Mouse (Mus musculus) R1 (cell line): ENCODE measurements around the gene Slc22a3.

ENCODE experiments used
- DNase-seq: peaks from one replicate; pipeline ENCODE4 v3.0.0-alpha.2; 2018; ENCODE audit warnings: low read depth, low spot score

The Slc22a3 gene

DNA sequence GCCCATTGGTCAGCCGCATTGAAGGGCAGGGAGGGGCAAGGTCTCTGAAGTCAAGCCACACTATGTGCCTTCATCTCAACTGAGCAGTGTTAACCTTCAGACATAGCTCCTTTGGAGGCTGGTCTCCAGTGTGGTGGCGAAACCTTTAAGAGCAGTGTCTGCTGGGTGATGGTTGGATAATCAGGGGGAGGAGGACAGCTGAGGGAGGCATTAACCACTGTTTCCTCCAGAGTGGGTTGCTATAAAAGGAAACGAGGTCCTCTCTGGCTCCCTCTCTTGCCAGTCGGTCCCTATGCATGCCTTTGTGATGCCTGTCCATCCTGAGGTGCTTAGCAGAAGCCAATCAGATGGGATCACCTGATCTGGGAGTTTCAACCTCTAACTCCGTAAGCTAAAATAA lies 38.8 kb downstream of the Slc22a3 start:
- DNase-seq = no peak

DNA sequence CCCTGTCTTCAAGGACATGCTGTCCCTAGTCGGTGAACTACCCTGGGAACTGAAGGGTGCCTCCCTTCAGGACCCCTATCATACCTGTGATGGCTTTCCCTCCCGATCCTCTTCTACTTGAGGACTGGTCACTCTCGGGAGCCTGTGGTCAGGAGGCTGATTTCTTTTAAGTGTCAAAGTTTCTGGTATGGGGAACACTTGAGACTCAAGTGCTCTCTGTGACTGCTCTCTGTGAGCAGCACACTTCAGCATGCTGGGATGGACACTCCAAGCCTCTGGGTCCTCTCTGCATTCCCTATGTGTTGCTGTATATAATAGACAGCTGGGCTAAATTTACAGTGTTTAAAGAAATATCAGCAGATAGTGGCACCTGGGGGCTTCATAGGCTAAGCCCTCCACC lies 39.9 kb downstream of the Slc22a3 start:
- no peak for DNase-seq

DNA sequence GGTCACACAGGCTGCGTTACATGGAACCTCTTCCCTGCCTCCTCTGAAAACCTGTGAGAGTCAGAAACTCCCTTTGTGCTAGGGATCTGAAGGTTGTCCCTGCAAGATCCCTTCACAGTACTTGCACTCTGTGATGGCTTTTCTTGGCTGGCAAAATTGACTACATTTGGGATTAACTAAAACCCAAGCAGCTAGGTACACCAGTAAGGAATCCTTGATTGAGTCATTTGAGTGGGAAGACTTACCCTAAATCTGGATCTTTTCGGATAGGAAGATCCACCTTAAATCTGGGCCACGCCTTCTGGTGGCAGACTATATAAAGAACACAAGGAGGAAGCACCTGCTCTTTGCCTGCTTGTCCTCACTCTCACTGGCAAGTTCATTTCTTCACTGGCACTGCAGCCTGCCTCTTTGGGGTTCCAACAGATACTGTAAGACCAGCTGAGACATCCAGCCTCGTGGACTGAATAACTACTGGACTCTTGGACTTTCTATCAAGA lies 41.0 kb downstream of the Slc22a3 start:
- no peak for DNase-seq

DNA sequence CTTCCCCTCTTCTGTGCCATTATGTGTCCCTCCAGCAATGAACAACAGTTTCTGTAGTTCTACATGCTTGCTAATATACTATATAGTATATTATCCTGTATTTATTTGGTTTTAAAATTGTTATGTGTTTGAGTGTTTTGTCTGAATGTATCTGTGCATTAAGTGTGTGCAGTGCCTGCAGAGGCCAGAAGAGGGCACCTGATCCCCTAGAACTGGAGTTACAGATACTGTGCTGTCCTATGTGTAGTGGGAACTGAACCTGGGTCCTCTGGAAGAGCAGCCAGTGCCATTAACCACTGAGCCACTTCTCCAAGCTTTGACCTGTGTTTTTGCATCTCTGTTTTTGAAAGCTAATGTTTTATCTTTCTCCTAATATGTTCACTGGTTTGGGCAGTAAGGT lies 46.3 kb downstream of the Slc22a3 start:
- DNase-seq = peak; percentile 33

DNA sequence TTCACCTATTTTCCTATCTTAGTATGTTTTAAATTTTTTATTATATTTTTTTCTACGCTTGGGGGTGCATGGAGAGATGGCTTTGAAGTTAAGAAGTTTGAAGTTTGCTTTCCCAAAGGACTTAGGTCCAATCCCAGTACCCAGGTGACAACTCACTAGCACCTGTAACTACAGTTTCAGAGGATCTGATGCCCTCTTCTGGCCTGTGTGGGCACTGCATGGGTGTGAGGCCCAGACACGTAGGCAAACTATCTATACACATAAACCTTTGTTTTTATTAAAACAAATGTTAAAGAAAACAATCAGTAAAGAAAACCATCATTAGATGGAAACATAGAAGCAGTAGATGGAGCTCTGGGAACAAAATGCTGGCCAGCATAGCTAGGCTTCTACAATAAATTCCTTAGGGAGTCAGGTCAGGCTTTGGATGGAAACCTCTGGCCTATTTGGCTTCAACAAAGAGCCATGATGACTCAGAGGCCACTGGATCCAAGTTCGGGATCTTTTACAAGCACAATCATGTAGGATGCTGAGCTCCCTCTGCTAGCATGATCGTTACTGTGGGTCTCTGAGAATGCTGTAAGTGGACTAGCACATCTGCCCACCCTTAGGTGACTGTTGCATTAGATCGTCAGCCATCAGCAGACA lies 52.2 kb downstream of the Slc22a3 start:
- DNase-seq = peak; percentile 39

DNA sequence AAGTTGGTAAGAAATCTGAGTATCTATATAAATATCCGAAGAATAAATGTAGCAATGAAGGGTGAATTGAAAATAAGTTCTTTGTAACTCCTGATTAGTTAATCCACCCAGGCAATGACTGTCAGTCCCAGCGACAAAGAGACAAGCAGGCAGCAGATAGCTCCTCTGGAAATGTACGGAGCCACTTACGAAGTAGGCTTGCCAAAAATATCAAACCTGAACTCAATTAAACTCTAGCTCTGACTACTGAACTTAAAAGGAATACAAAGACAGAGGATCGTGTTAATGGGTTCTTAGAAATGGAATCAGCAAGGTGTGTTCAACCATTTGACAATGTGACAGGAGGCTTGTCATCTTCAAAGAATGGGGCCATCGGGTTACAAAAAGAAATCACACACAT lies 53.8 kb downstream of the Slc22a3 start:
- no peak for DNase-seq

DNA sequence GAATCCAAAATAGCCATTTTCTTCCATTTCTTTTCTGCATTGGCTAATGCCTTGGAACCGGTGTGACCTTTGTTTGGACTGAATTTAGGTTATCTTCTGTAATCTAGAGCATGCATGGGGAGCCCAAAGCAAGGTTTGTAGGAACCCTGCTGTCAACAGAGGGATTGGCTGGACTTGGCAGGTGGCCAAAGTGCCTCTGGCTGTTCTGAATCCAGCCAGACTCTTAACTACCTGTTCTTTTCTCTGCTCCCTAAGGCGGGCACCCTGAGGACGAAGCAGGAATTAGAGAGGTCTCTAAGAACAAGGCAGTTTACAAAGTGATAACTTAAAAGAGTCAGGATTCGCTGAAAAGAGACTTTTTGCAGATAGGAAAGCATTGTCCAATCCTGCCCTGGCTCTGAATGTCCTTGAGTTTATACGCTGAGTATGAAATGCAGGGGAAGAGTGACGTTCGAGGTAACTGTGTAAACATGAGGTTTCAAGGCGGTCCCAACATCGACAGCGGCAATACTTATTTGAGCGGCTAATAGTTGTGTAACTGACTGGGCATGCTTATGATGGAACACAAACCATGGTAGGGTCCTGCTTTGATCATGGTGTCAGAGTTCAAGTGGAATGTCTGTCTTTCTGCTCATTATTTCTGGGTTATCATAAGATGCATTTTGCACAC lies 54.5 kb downstream of the Slc22a3 start:
- DNase-seq = peak; percentile 11

DNA sequence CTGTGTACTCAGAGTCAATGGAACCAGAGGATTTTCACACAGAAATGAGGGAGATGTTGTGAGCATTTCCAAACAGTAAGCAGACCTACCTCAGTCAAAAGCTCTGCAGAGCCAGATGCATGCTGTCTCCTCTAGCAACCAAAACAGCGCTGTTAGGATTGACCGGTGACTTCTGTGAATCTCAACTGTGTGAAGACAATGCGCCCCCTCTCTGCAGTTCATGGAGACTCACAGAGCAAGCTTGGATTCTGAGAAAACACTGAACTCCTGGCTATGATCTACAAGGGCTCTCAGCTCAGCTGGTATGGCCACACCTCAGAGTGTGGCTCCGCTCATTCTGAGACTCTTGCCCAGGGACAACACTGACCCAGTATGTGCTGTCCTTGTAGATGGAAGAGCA lies 56.3 kb downstream of the Slc22a3 start:
- DNase-seq = peak; percentile 40

DNA sequence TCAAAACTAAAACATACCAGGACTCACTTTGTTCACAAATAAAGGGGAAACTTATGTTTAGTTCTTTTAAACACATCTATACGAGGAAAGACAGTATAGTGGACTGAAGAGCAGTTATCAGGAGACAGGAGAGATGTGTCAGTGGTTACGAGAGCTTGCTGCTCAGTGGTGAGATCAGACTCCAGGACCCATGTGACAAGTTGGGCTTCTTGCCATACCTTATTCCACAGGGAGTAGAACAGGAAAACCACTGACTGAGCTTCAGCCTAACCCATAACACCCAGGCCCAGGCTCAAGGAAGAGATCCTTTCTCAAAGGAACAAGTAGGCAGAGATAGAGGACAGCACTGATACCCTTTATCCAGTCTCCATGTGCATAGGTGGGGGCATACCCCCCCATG lies 62.9 kb downstream of the Slc22a3 start:
- DNase-seq = no peak

DNA sequence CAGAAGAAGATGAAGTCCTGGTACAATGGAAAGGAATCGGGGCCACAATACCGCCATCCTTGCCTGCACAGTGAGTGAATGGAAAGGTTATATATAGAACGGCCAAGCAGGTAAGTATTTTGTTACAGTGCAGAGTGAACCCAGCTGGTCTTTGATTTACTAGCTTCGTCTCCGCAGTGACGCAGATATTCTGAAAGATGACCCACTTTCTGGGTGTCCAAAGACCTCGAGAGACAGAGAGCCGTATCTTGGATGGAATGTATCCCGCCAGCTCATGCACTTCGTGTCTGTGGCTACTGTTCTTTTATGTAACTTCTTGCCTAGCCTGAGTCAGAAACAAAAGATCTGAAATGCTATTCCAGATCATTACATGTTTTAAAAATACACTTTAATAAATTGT lies 69.7 kb downstream of the Slc22a3 start:
- no peak for DNase-seq

DNA sequence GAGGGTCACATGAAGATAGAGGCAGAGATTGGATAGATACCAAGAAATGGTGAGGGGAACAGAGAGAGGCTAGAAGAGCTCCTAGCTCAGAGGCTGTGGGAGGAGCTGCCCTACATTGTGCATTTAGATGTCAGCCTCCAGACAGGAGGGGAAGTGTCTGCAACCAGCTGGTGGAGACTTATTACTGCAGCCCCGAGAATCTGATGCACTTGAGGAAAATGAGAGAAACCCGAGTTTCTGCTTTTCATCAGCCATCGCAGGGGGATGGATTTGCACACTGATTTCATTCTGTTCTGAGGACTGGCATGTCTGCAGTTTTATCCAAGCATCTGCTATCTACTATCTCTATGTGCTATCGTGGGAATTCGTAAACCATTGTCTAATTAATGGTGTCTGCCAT lies 75.8 kb downstream of the Slc22a3 start:
- no peak for DNase-seq

DNA sequence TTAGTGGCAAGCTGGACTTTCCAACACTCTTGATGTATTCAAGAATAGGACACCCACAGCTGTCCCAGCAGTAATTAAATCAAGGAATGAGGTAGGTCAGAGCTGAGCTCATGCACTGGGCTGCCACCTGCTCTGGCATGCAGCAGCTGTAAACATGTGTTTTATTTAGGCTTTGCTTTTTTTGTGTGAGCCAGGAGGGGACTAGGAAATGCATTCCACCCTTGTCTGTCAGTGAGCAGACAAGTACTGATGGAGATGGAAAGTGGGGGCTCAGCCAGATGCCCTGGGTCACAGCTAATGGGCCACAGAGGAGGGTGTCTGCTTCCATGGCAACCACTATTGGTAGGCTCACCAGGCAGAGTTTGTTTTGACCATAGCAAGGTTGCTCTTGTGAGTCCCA lies 79.1 kb downstream of the Slc22a3 start:
- DNase-seq = no peak

DNA sequence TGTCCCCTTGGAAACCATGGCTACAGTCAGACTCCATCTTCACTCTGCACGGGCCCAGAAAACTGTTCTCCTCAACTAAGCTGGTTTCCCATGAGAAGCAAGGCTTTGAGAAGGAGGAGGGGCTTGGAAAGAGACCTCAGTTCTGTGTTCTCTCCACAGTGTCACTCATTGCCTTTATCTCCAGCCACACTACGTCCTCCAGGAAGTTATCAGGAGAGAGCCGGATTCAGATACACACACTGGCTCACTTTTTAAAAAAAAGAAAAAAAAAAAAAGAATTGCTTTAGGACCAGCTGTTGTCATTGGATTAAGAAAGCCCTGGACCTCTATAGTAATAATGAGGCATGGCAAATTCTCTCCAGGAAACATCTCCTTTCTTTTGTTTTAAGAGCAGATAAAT lies 80.3 kb downstream of the Slc22a3 start:
- DNase-seq = no peak

DNA sequence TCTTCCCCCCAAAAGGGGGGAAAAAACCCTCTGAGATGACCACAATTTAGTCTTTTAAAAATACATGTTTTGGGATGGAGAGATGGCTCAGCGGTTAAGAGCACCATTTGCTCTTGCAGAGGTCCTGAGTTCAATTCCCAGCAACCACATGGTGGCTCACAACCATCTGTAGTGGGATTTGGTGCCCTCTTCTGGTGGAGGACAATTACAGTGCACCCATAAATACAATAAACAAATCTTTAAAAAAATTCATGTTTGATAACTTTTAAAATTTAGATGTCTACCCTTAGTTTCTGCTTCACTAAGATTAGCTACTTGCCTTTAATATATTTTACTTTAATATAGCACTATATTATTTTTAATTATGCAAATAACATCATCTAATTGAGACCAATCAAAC lies 85.4 kb downstream of the Slc22a3 start:
- no peak for DNase-seq

DNA sequence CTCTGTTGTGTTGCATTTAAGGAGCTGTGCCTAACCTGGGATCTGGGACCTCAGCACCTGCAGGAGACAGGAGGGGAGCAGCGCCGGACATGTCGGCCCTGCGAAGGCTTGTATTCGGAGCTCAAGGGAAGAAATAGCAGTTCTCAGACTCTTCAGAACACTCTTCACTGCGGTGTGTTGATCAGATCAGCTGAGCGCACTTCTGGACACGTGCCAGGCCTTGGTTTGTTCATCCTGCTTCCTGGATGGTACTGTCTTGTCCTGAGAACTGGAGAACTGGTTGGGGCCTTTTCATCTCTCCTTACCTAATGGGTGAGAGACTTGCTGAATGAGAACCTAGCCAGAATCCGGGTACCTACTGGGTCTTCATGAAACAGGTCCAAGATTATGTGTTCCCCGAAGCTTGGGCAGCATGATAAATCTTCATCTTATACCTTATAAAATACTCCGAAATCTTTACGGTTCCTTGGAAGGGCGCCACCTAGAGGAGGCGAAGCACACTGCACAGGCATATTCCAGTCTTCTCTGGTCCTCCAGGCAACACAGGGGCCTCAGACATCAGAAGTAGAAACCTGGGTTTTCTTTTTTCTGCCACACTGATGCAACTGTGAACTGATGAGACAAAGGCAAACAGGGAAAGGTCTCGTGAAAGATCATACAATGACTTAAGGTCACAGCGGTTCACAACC lies 86.5 kb downstream of the Slc22a3 start:
- peak; percentile 45 for DNase-seq

DNA sequence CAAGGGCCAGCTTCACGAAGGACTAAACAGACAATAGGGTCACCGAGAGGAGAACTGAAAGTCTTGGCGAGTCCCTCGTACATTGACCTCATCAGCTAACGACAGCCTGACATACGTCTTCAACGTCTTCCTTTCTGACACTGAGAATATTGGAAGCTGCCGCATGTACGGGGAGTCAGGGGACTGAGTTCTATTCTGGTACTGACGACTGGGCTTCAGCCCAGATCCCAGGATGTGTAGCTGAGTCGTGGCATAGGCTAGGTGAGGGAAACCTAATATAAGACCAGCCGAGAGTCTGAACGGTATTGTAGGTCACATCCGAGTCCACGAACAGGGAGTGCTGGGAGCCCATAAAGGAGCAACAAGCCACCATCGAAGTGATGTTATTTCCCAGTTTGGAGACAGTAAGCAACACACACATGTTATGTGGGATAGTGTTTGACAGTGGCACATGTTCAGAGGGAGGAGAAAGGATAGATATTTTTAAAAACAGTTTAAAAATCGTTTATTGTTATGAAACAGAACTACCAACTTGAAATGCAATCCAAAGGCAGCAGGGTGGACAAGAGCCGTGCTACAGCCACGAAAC lies 87.9 kb downstream of the Slc22a3 start:
- no peak for DNase-seq

DNA sequence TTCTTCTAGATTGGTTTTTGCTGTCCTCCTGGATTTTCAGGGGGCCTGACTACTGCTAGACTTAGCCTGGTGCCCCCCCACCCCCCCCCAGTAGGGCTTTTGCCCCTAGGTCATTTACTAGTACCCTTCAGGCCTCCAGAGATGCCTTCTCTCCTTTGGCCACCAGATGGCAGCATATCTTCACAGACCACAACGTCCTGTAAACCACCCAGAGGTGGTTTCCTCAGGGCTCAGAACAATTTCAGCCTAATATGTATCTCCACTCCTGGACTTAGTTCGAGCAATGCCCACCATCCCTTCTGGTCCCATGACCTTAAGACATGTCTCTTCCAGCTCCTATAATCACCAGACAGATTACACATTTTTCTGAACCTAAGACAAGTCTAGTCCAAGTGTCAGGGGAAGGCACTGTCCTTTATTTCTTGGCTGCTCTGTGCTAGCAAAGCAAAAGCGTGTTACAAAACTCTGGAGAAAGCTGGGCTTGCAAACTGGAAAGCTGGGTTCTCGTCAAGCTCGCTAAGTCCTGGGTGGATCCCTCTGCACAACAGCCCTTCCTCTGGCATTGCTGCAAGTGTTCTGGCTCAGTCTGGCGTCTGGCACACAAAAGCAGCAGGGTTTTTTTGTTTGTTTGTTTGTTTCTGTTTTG lies 91.1 kb downstream of the Slc22a3 start:
- DNase-seq = peak; percentile 70

DNA sequence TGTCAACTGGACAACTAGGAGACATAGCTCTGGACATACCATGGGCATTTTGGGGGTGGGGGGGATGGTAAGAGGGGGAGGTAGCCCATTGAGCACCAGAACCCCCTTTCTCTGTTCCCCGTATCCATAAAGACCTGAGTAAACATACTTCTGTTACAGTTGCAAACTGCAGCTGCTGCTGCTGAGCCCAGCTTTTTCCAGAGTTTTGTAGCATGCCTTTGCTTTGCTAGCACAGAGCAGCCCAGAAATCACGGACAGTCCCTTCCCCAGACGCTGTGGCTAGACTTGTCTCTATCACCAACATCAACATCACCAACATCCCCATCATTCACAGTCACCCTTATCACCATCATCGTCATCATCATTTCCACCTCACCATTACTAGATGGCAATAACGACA lies 91.8 kb downstream of the Slc22a3 start:
- DNase-seq = no peak

DNA sequence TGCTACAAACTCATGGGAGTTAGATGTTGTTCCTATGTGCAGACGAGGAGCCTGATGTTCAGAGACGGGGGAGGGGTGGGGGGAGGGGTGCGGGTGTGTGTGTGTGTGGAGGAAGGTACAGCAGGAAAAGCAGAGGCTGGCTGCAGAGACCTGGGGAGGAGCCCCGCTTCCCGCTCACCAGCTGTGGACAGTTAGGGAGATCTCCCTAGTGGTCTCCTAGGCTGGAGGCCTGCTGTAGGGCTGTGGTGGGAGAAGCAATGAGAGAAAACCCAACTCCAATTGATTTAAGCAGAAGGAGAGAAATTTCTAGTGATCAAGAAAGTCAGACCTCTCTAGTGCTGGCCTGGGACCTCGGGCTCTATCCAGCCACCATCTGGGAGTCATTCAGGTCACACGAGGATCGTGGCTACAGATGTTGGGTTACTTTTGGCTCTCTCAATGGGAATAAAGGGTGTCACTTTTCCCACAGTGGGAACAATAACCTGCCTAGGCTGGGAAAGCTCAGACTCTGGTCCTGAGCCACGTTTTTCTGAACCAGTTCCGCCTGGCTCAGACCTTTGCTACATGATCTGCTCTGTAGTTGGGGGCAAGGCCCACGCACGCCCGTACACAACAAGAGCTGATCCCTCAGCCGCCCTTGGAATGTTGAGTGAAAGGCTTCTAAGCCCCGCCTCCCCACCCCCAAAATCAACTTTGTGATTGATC lies 92.3 kb downstream of the Slc22a3 start:
- DNase-seq = peak; percentile 3

DNA sequence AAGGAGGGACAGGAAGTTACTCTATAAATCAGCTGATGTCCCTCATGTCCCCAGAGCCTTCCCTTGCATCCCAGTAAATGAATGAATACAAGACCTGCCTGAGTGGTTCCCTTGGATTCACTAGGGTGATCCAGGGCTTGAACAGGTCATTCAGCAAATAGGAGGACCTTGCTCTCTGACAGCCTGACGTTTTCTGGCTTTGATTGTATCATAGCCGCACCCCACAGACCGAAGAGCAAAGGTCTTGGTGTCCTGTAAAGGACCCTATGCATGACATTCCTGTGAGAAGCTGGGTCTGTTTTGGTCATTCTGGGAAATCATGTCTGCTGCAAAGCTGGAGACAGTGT lies 94.6 kb downstream of the Slc22a3 start:
- no peak for DNase-seq

DNA sequence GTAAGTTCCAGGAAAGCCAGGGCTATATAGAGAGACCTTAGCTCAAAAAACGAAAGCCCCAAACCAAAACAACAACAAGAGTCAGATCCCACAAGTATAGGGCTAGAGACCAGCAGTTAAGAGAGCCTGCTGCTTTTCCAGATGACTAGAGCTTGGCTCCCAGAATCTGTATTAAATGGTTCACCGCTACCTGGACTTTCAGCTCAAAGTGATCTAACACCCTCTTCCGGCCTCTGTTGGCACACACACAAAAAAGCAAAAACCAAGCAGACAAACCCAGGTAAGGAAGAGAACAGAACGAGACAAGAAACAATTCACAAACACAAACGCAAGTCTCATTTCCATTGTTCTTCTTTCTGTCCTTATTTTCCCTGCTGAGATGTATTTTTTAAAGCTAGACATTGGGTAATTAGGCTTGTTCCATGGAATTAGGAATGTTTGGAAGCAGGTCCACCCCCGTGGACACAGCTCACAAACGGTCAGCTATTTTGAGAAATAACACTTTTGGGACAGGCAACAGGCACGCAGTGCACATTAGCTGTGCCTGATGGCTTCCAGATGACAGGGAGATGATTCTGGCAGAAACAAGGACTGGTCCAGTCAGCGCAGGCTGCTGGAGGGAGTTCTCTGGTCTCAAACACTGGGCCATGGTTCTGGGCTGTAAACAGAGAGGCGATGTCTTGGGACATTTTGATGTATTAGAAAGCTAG lies 95.2 kb downstream of the Slc22a3 start:
- DNase-seq = no peak
